Mouse (Mus musculus) limb, embryonic 14.5 days (tissue): Measurements from ENCODE around the gene Tnnc2. TPM values are rescaled to one million over a fixed set of nuclear protein-coding genes. Genes with fewer than 3 reads are reported as not detected.

Source experiments
- ATAC-seq: fragments of 200-750 bp; cut with Nextera tagmentation; 2 replicates; pipeline ENCODE4 v1.8.0; 2017; ENCODE audit warnings: low read depth, moderate number of reproducible peaks, moderate TSS enrichment; ENCODE audit not compliant: low FRiP score
- DNase-seq: peaks from one replicate; pipeline ENCODE4 v3.0.0-alpha.2; 2015; ENCODE audit warnings: low spot score
- H3K27ac ChIP-seq: fragments of 300-500 bp; sonication (generic); replicated peaks from 2 replicates; pipeline ENCODE4 v1.5.1; 2014; ENCODE audit warnings: low read depth, mild to moderate bottlenecking, low read length, moderate library complexity, mixed read lengths
- H3K27me3 ChIP-seq: fragments of 300-500 bp; sonication (generic); 2 replicates; pipeline ENCODE4 v1.6.1; 2014; ENCODE audit warnings: low read length, mixed read lengths; ENCODE audit not compliant: control insufficient read depth, insufficient read depth
- H3K36me3 ChIP-seq: fragments of 300-500 bp; sonication (generic); 2 replicates; pipeline ENCODE4 v1.6.1; 2014; ENCODE audit warnings: mild to moderate bottlenecking, low read length, moderate library complexity, mixed read lengths; ENCODE audit not compliant: control insufficient read depth, insufficient read depth
- H3K4me1 ChIP-seq: fragments of 300-500 bp; sonication (generic); 2 replicates; pipeline ENCODE4 v1.6.1; 2014; ENCODE audit warnings: antibody characterized with exemption, low read length, mixed read lengths; ENCODE audit not compliant: control insufficient read depth, insufficient read depth
- H3K4me2 ChIP-seq: fragments of 300-500 bp; sonication (generic); replicated peaks from 2 replicates; pipeline ENCODE4 v1.6.1; 2014; ENCODE audit warnings: low read depth, mild to moderate bottlenecking, low read length, moderate library complexity; ENCODE audit not compliant: severe bottlenecking
- H3K4me3 ChIP-seq: fragments of 300-500 bp; sonication (generic); replicated peaks from 2 replicates; pipeline ENCODE4 v1.5.1; 2014; ENCODE audit warnings: low read length
- H3K9ac ChIP-seq: fragments of 300-500 bp; sonication (generic); 2 replicates; pipeline ENCODE4 v1.6.1; 2014; ENCODE audit warnings: mild to moderate bottlenecking, low read depth, low read length, moderate library complexity; ENCODE audit not compliant: severe bottlenecking
- H3K9me3 ChIP-seq: fragments of 300-500 bp; sonication (generic); 2 replicates; pipeline ENCODE4 v1.6.1; 2016; ENCODE audit warnings: low read length; ENCODE audit not compliant: control insufficient read depth
- POLR2A ChIP-seq: fragments of 200-500 bp; IDR thresholded peaks from 2 replicates; pipeline ENCODE4 v1.8.0; 2012; ENCODE audit warnings: inconsistent platforms, mild to moderate bottlenecking, moderate library complexity, borderline replicate concordance; ENCODE audit not compliant: insufficient read depth, insufficient read length; ENCODE audit errors: extremely low read depth
- WGBS: fragments of 180-500 bp; shearing (Covaris S2); extraction: QIAGEN DNeasy Blood & Tissue Kit; methylation state at CpG from one replicate; pipeline ENCODE4 v1.1.7; 2014; 5-methylcytosine and 5-hydroxymethylcytosine counted together
- polyA plus RNA-seq, 2 experiments: library from polyadenylated mRNA; depleted of rRNA in 1 of 2; stranded (reverse) in 1 of 2; unstranded in 1 of 2; fragments of >200 nt; fragmentation: Nextera tagmentation in 1 of 2; extraction: Ambion mirVana in 1 of 2; gene quantifications; 2 replicates each; pipeline versions ENCODE4 v1.2.1 to v1.2.3; 2012 to 2014

Tnnc2 gene
- polyA plus RNA-seq, 2 experiments = 322 to 401 TPM

DNA sequence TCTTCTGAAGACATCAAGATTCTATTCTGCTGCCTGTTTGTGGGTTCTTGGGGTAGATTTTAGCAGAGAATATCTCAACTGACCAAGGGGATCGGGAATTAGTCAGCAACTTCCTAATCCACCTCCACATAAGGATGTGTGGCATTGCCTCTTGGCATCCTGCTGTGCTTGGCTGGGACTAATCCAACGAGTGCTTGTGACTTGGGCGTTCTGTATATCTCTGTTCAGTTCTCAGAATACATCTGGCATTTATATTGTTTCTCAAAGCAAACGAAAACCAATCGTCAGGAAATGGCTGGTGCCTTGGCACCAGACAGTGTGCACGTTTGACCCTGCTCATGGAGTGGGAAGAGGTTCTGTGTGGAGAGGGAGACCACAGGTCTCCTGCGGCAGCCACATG, 39.9 kb downstream of the Tnnc2 start:
- no peak for TF ChIP-seq POLR2A
- no peak overlapping the region for H3K4me3 ChIP-seq
- ATAC-seq (no peak), DNase-seq (no peak)
- H3K9me3 ChIP-seq = no peaks in the 10 kb centered on the region
- H3K4me1 ChIP-seq = no peaks in the 10 kb centered on the region
- H3K27me3 ChIP-seq = no peaks in the 10 kb centered on the region
- no peak overlapping the region for H3K4me2 ChIP-seq
- 30% methylated on average over 7 of the region's 7 CpGs for WGBS
- H3K9ac ChIP-seq = no peak overlapping the region
- no peak overlapping the region for H3K27ac ChIP-seq
- no peaks in the 10 kb centered on the region for H3K36me3 ChIP-seq

DNA sequence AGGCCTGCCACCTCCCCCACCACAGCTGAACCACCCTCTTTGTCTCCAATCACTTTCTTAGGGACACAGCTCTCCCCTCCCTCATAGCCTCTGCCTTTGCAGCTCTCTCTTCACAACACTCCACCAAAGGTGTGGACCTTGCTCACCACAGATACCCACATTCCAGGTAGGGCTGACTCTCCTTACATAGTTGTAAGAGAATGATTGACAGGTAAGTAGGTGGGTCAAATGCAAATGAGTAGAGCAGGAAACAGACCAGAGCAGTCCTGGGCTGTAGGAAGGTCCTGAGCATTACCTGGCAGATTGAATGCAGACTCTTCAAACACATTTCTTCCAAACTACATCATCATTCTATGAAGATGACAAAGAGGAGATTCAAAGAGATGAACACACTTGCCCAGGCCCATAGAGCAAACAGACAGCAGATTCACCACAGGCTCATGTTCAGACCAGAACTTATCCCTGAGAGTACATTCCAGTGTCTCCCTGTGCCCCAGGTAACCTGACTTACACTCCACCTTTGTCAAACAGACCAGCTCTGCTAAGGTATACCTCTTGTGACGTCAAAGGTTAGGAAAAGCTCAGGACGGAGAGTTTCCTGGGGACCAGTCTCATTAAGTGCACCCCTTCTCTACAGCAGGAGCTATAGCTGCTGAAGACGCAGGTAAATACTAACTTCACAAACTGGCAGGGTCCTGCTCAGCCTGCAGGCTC, 42.2 kb downstream of the Tnnc2 start:
- ATAC-seq (no peak), DNase-seq (no peak)
- Histone ChIP-seq H3K27me3 (no peaks in the 10 kb centered on the region), H3K4me1 (no peaks in the 10 kb centered on the region), H3K9ac (no peak overlapping the region), H3K27ac (no peak overlapping the region), H3K9me3 (no peaks in the 10 kb centered on the region), H3K36me3 (no peaks in the 10 kb centered on the region), H3K4me2 (no peak overlapping the region), H3K4me3 (no peak overlapping the region)
- TF ChIP-seq POLR2A = no peak
- WGBS = 69% methylated on average over 3 of the region's 3 CpGs

GRCm38 (mm10) chr2:164735446-164735845, 44.3 kb downstream of the Tnnc2 start:
- no peak for TF ChIP-seq POLR2A
- no peak for ATAC-seq
- no peak overlapping the region for H3K9ac ChIP-seq
- no peak overlapping the region for H3K4me3 ChIP-seq
- H3K27ac ChIP-seq = no peak overlapping the region
- H3K9me3 ChIP-seq = no peaks in the 10 kb centered on the region
- H3K4me2 ChIP-seq = no peak overlapping the region
- H3K27me3 ChIP-seq = no peaks in the 10 kb centered on the region
- no peak for DNase-seq
- 85% methylated on average over 5 of the region's 5 CpGs for WGBS
- H3K36me3 ChIP-seq = no peaks in the 10 kb centered on the region
- H3K4me1 ChIP-seq = no peaks in the 10 kb centered on the region

GRCm38 (mm10) chr2:164734839-164735238, 44.9 kb downstream of the Tnnc2 start:
- Histone ChIP-seq H3K27ac (no peak overlapping the region), H3K4me2 (no peak overlapping the region), H3K27me3 (no peaks in the 10 kb centered on the region), H3K4me3 (no peak overlapping the region), H3K9ac (no peak overlapping the region), H3K36me3 (no peaks in the 10 kb centered on the region), H3K9me3 (no peaks in the 10 kb centered on the region), H3K4me1 (no peaks in the 10 kb centered on the region)
- WGBS = 82% methylated on average over 5 of the region's 5 CpGs
- no peak for ATAC-seq
- DNase-seq = no peak
- no peak for TF ChIP-seq POLR2A

- no peak for TF ChIP-seq POLR2A
- no peaks in the 10 kb centered on the region for H3K27me3 ChIP-seq
- no peak for DNase-seq
- no peak overlapping the region for H3K4me2 ChIP-seq
- H3K4me1 ChIP-seq = no peaks in the 10 kb centered on the region
- WGBS = 91% methylated on average over 2 of the region's 2 CpGs
- H3K9ac ChIP-seq = no peak overlapping the region
- H3K27ac ChIP-seq = no peak overlapping the region
- ATAC-seq = no peak
- no peak overlapping the region for H3K4me3 ChIP-seq
- H3K36me3 ChIP-seq = no peaks in the 10 kb centered on the region
- H3K9me3 ChIP-seq = no peaks in the 10 kb centered on the region
These were observed 46.5 kb downstream of the Tnnc2 start for GRCm38 (mm10) chr2:164733259-164733658.
